Mouse (Mus musculus) bone marrow macrophage, adult 2 months (primary cell): ENCODE measurements around the gene Olfr130.

Source experiments
- CTCF ChIP-seq: IDR thresholded peaks from 2 replicates; pipeline ENCODE4 v1.5.1; 2012; ENCODE audit warnings: low read depth, mild to moderate bottlenecking, low read length, moderate library complexity
- POLR2A ChIP-seq: IDR thresholded peaks from 2 replicates; pipeline ENCODE4 v1.6.1; 2012; ENCODE audit warnings: mild to moderate bottlenecking, low read depth, low read length, borderline replicate concordance

- TF ChIP-seq POLR2A (no peak), CTCF (no peak)
These were observed 37.4 kb upstream of the Olfr130 start for GRCm38 (mm10) chr17:38026297-38026696.
